Comparison of ENCODE assay signal across 15 mouse cellular contexts in the genomic region with DNA sequence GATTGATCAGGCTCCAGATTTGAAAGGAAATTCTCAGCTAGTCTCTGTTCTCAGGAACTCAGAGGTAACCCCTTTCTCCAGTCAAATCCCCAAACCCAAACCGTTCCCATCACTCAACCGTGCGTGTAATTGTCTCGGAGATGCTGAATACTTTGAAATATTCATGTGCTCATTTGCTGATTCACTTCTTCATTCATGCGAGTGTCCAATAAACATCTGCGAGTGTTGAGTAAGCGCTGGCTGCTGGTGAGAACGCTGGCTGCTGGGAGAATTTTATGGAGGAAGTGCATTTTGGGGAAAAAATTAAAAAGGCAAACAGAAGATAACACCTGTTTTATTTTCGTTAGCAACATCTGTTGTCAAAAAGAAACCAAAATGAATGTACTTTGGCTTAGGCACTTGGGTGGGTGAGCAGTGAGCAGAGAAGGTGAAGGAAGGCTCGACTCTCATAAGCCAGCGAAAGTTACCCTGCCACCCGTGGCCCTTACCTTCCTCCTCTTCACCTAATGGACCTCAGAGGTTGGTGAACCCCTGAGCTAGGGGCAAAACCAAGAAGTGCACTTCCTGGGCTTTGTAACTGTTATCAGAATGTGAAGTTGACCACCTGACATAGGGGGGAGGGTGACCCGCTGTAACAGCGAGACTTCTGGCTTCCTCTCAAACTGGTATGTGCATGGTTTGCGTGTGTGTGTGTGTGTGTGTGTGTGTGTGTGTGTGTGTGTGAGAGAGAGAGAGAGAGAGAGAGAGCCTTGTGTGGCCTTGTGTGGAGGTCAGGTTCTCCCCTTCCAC.
A peak's percentile ranks its signal among the peaks of the same experiment; 100 is the strongest.
DNase-seq lines count a peak whose midpoint lies in the region; ATAC-seq lines count a peak whose summit lies in the region.
"Had no signal": no experiment of that assay in that cellular context is flagged by ENCODE, and none has a peak within 500 bp of the region (broad histone marks: within the 10 kb centered on the region; RNA-seq: fewer than 3 reads in every experiment).

No protein-coding gene starts in this region.

- no peak overlapping the region for H3K27ac ChIP-seq in heart, embryonic 16.5 days (ENCODE audit: low read length)
- H3K27ac ChIP-seq in heart, embryonic 12.5 days (ENCODE audit: poor library complexity, severe bottlenecking): no peak overlapping the region
- H3K27ac ChIP-seq in kidney, embryonic 15.5 days: no peak overlapping the region
- H3K27ac ChIP-seq: heart, embryonic 15.5 days had no signal

- peak; percentile 59 for DNase-seq in brain, adult 2 months (ENCODE audit: low read depth, low spot score)
- DNase-seq in thymus, postnatal 14 days: peak; percentile 44
- DNase-seq in kidney, adult 8-10 months: no peak
- no peak for DNase-seq in layer of hippocampus, adult 9-10 months (ENCODE audit: low spot score)
- DNase-seq: cerebellum, adult 11-12 months; kidney, postnatal 25 days; layer of hippocampus, postnatal 36 days; lung, postnatal 36 days; right cerebral cortex, postnatal 4 days had no signal

- H3K36me3 ChIP-seq in heart, embryonic 16.5 days (ENCODE audit: control insufficient read depth, insufficient read depth): peaks cover 5% of the 10 kb centered on the region; the same call in 1 of the 2 replicates
- peaks cover 10% of the 10 kb centered on the region; the same call in 1 of the 2 replicates for H3K36me3 ChIP-seq in heart, embryonic 12.5 days
- no peaks in the 10 kb centered on the region for H3K36me3 ChIP-seq in kidney, embryonic 15.5 days

- H3K9ac ChIP-seq in heart, embryonic 16.5 days (ENCODE audit: low read length): no peak overlapping the region
- no peak overlapping the region for H3K9ac ChIP-seq in heart, embryonic 12.5 days
- H3K9ac ChIP-seq in kidney, embryonic 15.5 days: no peak overlapping the region
- H3K9ac ChIP-seq: heart, embryonic 15.5 days had no signal

- no peak overlapping the region for H3K4me2 ChIP-seq in heart, embryonic 16.5 days (ENCODE audit: low read depth, low read length)
- no peak overlapping the region for H3K4me2 ChIP-seq in heart, embryonic 12.5 days
- H3K4me2 ChIP-seq in kidney, embryonic 15.5 days: no peak overlapping the region
- H3K4me2 ChIP-seq: heart, embryonic 15.5 days had no signal

- 71% methylated on average over 15 of the region's 15 CpGs for WGBS in heart, embryonic 16.5 days
- 75% methylated on average over 15 of the region's 15 CpGs for WGBS in heart, embryonic 12.5 days
- 81% methylated on average over 15 of the region's 15 CpGs for WGBS in kidney, embryonic 15.5 days

- no peak overlapping the region for H3K4me3 ChIP-seq in heart, embryonic 16.5 days (ENCODE audit: low read length)
- H3K4me3 ChIP-seq in heart, embryonic 12.5 days: no peak overlapping the region
- H3K4me3 ChIP-seq in kidney, embryonic 15.5 days (replicated peaks): no peak overlapping the region
- H3K4me3 ChIP-seq: erythroblast, embryonic 14.5 days; heart, embryonic 15.5 days had no signal

- ATAC-seq in heart, embryonic 16.5 days (replicated peaks; ENCODE audit: extremely low read depth, insufficient read depth, low FRiP score): peak; percentile 40; the same call in 1 of the 2 replicates
- no peak for ATAC-seq in heart, embryonic 12.5 days (ENCODE audit: insufficient number of reproducible peaks, low FRiP score)
- peak; percentile 32; the same call in 1 of the 2 replicates for ATAC-seq in monocyte, adult 5-6 weeks (replicated peaks; ENCODE audit: insufficient number of reproducible peaks, low FRiP score, low TSS enrichment, poor library complexity, severe bottlenecking)
- no peak for ATAC-seq in kidney, embryonic 15.5 days (replicated peaks; ENCODE audit: low FRiP score)

- H3K4me1 ChIP-seq in heart, embryonic 16.5 days (ENCODE audit: control insufficient read depth, insufficient read depth, low read length): peaks cover 5% of the 10 kb centered on the region; the same call in 1 of the 2 replicates
- H3K4me1 ChIP-seq in heart, embryonic 12.5 days (replicated peaks): peaks cover 6% of the 10 kb centered on the region; the same call in 1 of the 2 replicates
- no peaks in the 10 kb centered on the region for H3K4me1 ChIP-seq in kidney, embryonic 15.5 days

- H3K9me3 ChIP-seq in heart, embryonic 16.5 days (replicated peaks; ENCODE audit: control insufficient read depth, low read length): no peaks in the 10 kb centered on the region
- no peaks in the 10 kb centered on the region for H3K9me3 ChIP-seq in heart, embryonic 12.5 days (replicated peaks)
- H3K9me3 ChIP-seq in kidney, embryonic 15.5 days (replicated peaks): no peaks in the 10 kb centered on the region
- H3K9me3 ChIP-seq: heart, embryonic 15.5 days had no signal

- H3K27me3 ChIP-seq in heart, embryonic 16.5 days (ENCODE audit: control insufficient read depth, insufficient read depth, low read length): no peaks in the 10 kb centered on the region
- H3K27me3 ChIP-seq in heart, embryonic 12.5 days (replicated peaks): no peaks in the 10 kb centered on the region
- H3K27me3 ChIP-seq in kidney, embryonic 15.5 days: no peaks in the 10 kb centered on the region
- H3K27me3 ChIP-seq: heart, embryonic 15.5 days had no signal

Comparison
In these comparisons a context has a peak if more than half of its experiments do, and no peak if none do; other contexts are left out.
1. ATAC-seq: peak in heart, embryonic 16.5 days (single experiment) and monocyte, adult 5-6 weeks (single experiment); none in heart, embryonic 12.5 days (single experiment) and kidney, embryonic 15.5 days (single experiment).
2. DNase-seq: peak in brain, adult 2 months (single experiment) and thymus, postnatal 14 days (single experiment); none in kidney, adult 8-10 months (0 of 2) and layer of hippocampus, adult 9-10 months (single experiment).